Mouse (Mus musculus): ENCODE measurements around the gene Hist1h3g.

Gene Hist1h3g

GRCm38 (mm10) chr13:23535137-23536075, at the start of gene Hist1h3g:
TSS of gene Hist1h3g (plus strand) at chr13:23535422.
- peak; percentile 73 for DNase-seq (ENCODE audit: low spot score)

GRCm38 (mm10) chr13:23488400-23489322, 46.6 kb upstream of the Hist1h3g start, which contains the start of gene Btn2a2:
TSS of gene Btn2a2 (minus strand) at chr13:23488857.
- peak; percentile 41 for DNase-seq (ENCODE audit: low spot score)

- DNase-seq (ENCODE audit: low spot score) = no peak
Measured at GRCm38 (mm10) chr13:23490863-23491262, 44.4 kb upstream of the Hist1h3g start.

- DNase-seq (ENCODE audit: low spot score) = no peak
Measured at GRCm38 (mm10) chr13:23491263-23491662, 44.0 kb upstream of the Hist1h3g start.

GRCm38 (mm10) chr13:23491990-23492389, 43.2 kb upstream of the Hist1h3g start:
- no peak for DNase-seq (ENCODE audit: low spot score)

GRCm38 (mm10) chr13:23495526-23495925, 39.7 kb upstream of the Hist1h3g start:
- DNase-seq (ENCODE audit: low spot score) = no peak

- no peak for DNase-seq (ENCODE audit: low spot score)
Measured at GRCm38 (mm10) chr13:23497656-23498321, 37.4 kb upstream of the Hist1h3g start.

- no peak for DNase-seq (ENCODE audit: low spot score)
Measured at GRCm38 (mm10) chr13:23498653-23499052, 36.6 kb upstream of the Hist1h3g start.

GRCm38 (mm10) chr13:23499943-23500342, 35.3 kb upstream of the Hist1h3g start:
- no peak for DNase-seq (ENCODE audit: low spot score)

- DNase-seq (ENCODE audit: low spot score) = peak; percentile 36
Measured at GRCm38 (mm10) chr13:23500424-23501200, 34.6 kb upstream of the Hist1h3g start.

GRCm38 (mm10) chr13:23501511-23501910, 33.7 kb upstream of the Hist1h3g start:
- no peak for DNase-seq (ENCODE audit: low spot score)

- DNase-seq (ENCODE audit: low spot score) = no peak
Measured at GRCm38 (mm10) chr13:23502031-23502567, 33.1 kb upstream of the Hist1h3g start.

- no peak for DNase-seq (ENCODE audit: low spot score)
Measured at GRCm38 (mm10) chr13:23502916-23503315, 32.3 kb upstream of the Hist1h3g start.

GRCm38 (mm10) chr13:23503797-23504196, 31.4 kb upstream of the Hist1h3g start:
- no peak for DNase-seq (ENCODE audit: low spot score)

- DNase-seq (ENCODE audit: low spot score) = no peak
Measured at GRCm38 (mm10) chr13:23505662-23506345, 29.4 kb upstream of the Hist1h3g start.

GRCm38 (mm10) chr13:23506351-23506750, 28.9 kb upstream of the Hist1h3g start:
- peak; percentile 15 for DNase-seq (ENCODE audit: low spot score)

GRCm38 (mm10) chr13:23506819-23507515, 28.3 kb upstream of the Hist1h3g start:
- DNase-seq (ENCODE audit: low spot score) = no peak

- DNase-seq (ENCODE audit: low spot score) = no peak
Measured at GRCm38 (mm10) chr13:23510127-23510526, 25.1 kb upstream of the Hist1h3g start.

GRCm38 (mm10) chr13:23513517-23513916, 21.7 kb upstream of the Hist1h3g start:
- no peak for DNase-seq (ENCODE audit: low spot score)

- no peak for DNase-seq (ENCODE audit: low spot score)
Measured at GRCm38 (mm10) chr13:23515281-23515680, 19.9 kb upstream of the Hist1h3g start.

Measured in ovary, postnatal 36 days (tissue).